Mouse (Mus musculus): ENCODE measurements around the gene Tead3. TPM values are rescaled to one million over a fixed set of nuclear protein-coding genes. Genes with fewer than 3 reads are reported as not detected.

Tead3 gene
- 1.7 TPM for polyA plus RNA-seq (2015; fragmentation: Illumina TruSeq; extraction: RNeasy Lipid Tissue Mini Kit (QIAGEN cat#74804); ENCODE audit: insufficient read depth, low replicate concordance)

DNA sequence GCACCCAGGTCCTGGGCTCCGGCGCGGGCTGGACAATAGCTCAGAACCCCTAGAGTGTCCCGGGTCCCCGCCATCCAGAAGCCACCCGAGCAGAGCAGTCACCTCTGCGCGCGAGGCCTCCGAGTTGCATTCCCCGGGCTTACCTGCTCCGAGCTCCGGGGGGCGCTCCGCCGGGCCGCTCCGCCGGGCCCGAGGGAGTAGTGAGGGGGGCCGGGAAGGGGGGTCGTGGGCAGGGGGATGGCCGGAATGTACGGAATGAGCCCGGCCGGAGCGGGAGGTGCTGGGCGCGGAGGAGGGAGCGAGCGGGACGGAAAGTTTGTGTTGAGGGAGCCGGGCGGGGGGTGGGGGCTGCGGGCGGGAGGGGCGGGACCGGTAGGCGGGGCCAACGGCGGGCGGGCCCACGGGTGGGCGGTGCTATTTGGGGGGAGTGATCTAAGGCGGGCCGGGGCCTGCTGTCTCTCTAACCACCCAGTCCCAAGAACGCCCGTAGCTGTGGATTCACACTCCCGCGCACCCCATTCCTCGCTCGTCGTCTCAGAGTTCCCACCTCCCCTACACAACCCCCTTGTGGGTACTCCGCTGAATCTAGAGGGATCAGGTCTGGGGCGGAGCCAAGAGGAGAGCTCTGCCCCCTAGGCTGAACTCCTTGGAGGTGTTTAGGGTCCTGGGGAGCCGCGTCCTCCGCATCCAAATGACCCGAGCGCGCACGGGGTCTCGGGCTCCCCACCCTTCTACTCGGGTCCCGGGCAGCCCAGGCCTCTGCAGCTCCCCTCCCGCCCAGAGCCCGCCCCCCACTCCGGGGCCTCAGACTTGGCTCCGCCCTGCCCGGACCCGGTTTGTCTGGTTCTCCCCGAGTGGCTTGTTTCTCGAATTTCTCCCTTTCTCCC lies at the start of gene Tead3:
Gene Tead3, minus strand, starts transcription at position 352 of the 887 bp plus-strand sequence.

DNA sequence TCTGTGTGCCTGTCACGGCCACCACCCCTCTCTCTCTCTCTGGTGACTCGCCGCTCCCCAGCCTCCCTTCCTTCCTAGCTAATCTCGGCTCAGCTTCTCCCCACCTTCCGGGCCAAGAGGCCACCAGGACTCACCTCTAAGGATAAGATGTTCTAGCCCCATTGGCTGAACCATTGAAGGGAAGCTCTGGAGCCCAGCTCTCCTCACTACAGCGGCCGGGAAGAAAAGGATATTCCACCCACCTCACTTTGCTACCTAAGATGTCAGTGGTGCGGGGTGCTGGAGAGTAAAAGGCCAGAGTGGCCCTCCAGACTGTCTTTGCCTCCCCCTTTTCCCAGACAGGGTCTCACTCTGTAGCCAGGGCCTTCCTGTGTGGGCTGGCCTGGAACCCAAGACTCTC lies 14.5 kb upstream of the Tead3 start, which contains the start of gene Tulp1:
Gene Tulp1, minus strand, starts transcription at position 101 of the 400 bp plus-strand sequence.

DNA sequence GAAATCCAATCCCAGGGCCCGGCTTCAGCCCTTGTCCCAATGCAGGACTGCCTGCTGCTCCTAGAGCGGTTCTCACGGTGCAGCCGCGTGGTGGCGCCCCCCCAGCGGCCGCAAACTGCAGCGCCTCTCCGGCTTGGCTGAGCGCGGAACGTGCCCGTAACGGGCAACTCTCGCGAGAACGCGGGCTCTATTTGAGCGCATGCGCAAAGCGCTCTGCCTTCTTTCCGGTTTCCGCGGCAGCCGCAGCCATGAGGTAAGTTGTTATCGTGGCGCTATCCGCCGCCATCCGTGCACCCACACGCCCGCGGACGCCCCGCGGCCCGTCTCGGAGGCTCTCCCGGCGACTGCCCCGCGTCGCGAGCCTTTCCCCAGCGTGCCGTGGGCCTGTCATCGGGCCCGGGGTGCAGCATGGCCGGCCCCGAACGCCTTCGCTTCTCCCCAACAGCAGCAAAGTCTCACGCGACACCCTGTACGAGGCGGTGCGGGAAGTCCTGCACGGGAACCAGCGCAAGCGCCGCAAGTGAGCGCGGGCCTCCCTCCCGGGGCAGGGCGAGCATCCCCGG lies 22.2 kb downstream of the Tead3 start, which contains the start of gene Rpl10a:
Gene Rpl10a, plus strand, starts transcription at position 106 of the 563 bp plus-strand sequence.

GRCm38 (mm10) chr17:28313212-28313879 lies 37.3 kb downstream of the Tead3 start, which contains the start of gene Fance:
Fance (plus strand) TSS chr17:28313519.

Other genes starting within 250 kb of the Tead3 start
- 1.6 TPM for gene Scube3, start 208.7 kb downstream of the Tead3 start, polyA plus RNA-seq (2015; fragmentation: Illumina TruSeq; extraction: RNeasy Lipid Tissue Mini Kit (QIAGEN cat#74804); ENCODE audit: insufficient read depth, low replicate concordance)
- gene Zfp523, start 173.7 kb downstream of the Tead3 start, polyA plus RNA-seq (2015; fragmentation: Illumina TruSeq; extraction: RNeasy Lipid Tissue Mini Kit (QIAGEN cat#74804); ENCODE audit: insufficient read depth, low replicate concordance): 4.2 TPM
- gene Def6, start 143.0 kb downstream of the Tead3 start, polyA plus RNA-seq (2015; fragmentation: Illumina TruSeq; extraction: RNeasy Lipid Tissue Mini Kit (QIAGEN cat#74804); ENCODE audit: insufficient read depth, low replicate concordance): 35.1 TPM
- gene Ppard, start 118.1 kb downstream of the Tead3 start, polyA plus RNA-seq (2015; fragmentation: Illumina TruSeq; extraction: RNeasy Lipid Tissue Mini Kit (QIAGEN cat#74804); ENCODE audit: insufficient read depth, low replicate concordance): 4.3 TPM
- 7.9 TPM for gene Fance, start 37.3 kb downstream of the Tead3 start, polyA plus RNA-seq (2015; fragmentation: Illumina TruSeq; extraction: RNeasy Lipid Tissue Mini Kit (QIAGEN cat#74804); ENCODE audit: insufficient read depth, low replicate concordance)
- gene Rpl10a, start 22.3 kb downstream of the Tead3 start, polyA plus RNA-seq (2015; fragmentation: Illumina TruSeq; extraction: RNeasy Lipid Tissue Mini Kit (QIAGEN cat#74804); ENCODE audit: insufficient read depth, low replicate concordance): 1,390 TPM
- gene Tulp1, start 14.4 kb upstream of the Tead3 start, polyA plus RNA-seq (2015; fragmentation: Illumina TruSeq; extraction: RNeasy Lipid Tissue Mini Kit (QIAGEN cat#74804); ENCODE audit: insufficient read depth, low replicate concordance): not detected
- gene Fkbp5, start 166.7 kb upstream of the Tead3 start, polyA plus RNA-seq (2015; fragmentation: Illumina TruSeq; extraction: RNeasy Lipid Tissue Mini Kit (QIAGEN cat#74804); ENCODE audit: insufficient read depth, low replicate concordance): 51.8 TPM
- gene Armc12, start 180.0 kb upstream of the Tead3 start, polyA plus RNA-seq (2015; fragmentation: Illumina TruSeq; extraction: RNeasy Lipid Tissue Mini Kit (QIAGEN cat#74804); ENCODE audit: insufficient read depth, low replicate concordance): 0.37 TPM
- gene Clpsl2, start 198.6 kb upstream of the Tead3 start, polyA plus RNA-seq (2015; fragmentation: Illumina TruSeq; extraction: RNeasy Lipid Tissue Mini Kit (QIAGEN cat#74804); ENCODE audit: insufficient read depth, low replicate concordance): not detected
- gene Clps, start 209.9 kb upstream of the Tead3 start, polyA plus RNA-seq (2015; fragmentation: Illumina TruSeq; extraction: RNeasy Lipid Tissue Mini Kit (QIAGEN cat#74804); ENCODE audit: insufficient read depth, low replicate concordance): 5.0 TPM
- not detected for gene Lhfpl5, start 224.8 kb upstream of the Tead3 start, polyA plus RNA-seq (2015; fragmentation: Illumina TruSeq; extraction: RNeasy Lipid Tissue Mini Kit (QIAGEN cat#74804); ENCODE audit: insufficient read depth, low replicate concordance)

Measured in spleen, adult 10 weeks (tissue).